Mouse (Mus musculus) kidney, adult 2 months (tissue): ENCODE data around the gene Prkar2a. TPM values are rescaled to one million over a fixed set of nuclear protein-coding genes. Genes with fewer than 3 reads are reported as not detected.

Experiments used
- DNase-seq: peaks from one replicate; pipeline ENCODE4 v3.0.0; 2021
- H3K27ac ChIP-seq: fragments of 200-500 bp; 2 replicates; pipeline ENCODE4 v1.5.1; 2012; ENCODE audit warnings: low read depth, low read length, control low read depth, inconsistent platforms; ENCODE audit not compliant: insufficient read depth
- H3K27me3 ChIP-seq: fragments of 200-500 bp; replicated peaks from 2 replicates; pipeline ENCODE4 v1.6.1; 2012; ENCODE audit warnings: mild to moderate bottlenecking, moderate library complexity, low read length, inconsistent platforms; ENCODE audit not compliant: control insufficient read depth, insufficient read depth
- H3K36me3 ChIP-seq: fragments of 200-500 bp; 2 replicates; pipeline ENCODE4 v1.6.1; 2012; ENCODE audit warnings: mild to moderate bottlenecking, moderate library complexity, low read length, inconsistent platforms; ENCODE audit not compliant: control insufficient read depth, insufficient read depth
- H3K4me1 ChIP-seq: fragments of 200-500 bp; 2 replicates; pipeline ENCODE4 v1.6.1; 2011; ENCODE audit warnings: low read length; ENCODE audit not compliant: control insufficient read depth, insufficient read depth
- H3K4me3 ChIP-seq: fragments of 200-500 bp; 2 replicates; pipeline ENCODE4 v1.5.1; 2011; ENCODE audit warnings: mild to moderate bottlenecking, low read depth, low read length, control low read depth; ENCODE audit not compliant: insufficient read depth
- CTCF ChIP-seq: fragments of 200-500 bp; conservative IDR thresholded peaks from 2 replicates; pipeline ENCODE4 v1.5.1; 2011; ENCODE audit warnings: low read depth, mild to moderate bottlenecking, control low read depth, low read length, moderate library complexity, mixed read lengths; ENCODE audit not compliant: insufficient read depth, insufficient read length
- POLR2A ChIP-seq: fragments of 200-500 bp; IDR thresholded peaks from one replicate; pipeline ENCODE4 v1.6.1; 2011; ENCODE audit warnings: low read depth, low read length, control low read depth
- WGBS: fragments of 180-500 bp; shearing (Covaris S2); methylation state at CpG from one replicate; pipeline ENCODE4 v1.1.7; 2018; 5-methylcytosine and 5-hydroxymethylcytosine counted together
- polyA plus RNA-seq: library from polyadenylated mRNA; depleted of rRNA; stranded (reverse); fragments of >200 nt; gene quantifications from 2 replicates; pipeline ENCODE4 v1.2.3, GENCODE M21; 2012

Prkar2a gene
- polyA plus RNA-seq, 1 experiment, result 19.0 TPM

DNA sequence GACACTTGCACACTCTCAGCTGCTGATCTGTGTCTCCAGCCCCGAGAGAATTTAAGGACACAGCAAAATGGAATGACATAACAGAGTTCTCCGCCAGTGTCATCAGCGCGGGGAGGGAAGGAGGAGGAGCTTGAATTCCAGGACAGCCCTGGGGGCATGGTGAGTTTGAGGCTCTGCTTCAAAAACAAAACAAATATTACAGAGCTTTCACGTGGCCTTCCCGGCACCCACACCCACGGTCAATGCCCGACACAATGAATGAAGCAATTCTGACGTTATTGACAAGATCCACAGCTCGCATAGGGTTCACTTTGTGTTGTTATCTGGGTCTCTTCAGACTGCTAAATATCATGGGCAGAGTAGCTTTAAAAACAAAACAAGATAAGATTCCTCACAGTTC is 75.9 kb downstream of the Prkar2a start:
- H3K36me3 ChIP-seq, result no peaks in the 10 kb centered on the region
- WGBS, result 75% methylated on average over 10 of the region's 10 CpGs
- no peak for DNase-seq

GRCm38 (mm10) chr9:108776614-108777013 is 87.5 kb downstream of the Prkar2a start:
- Histone ChIP-seq H3K27me3 (no peaks in the 10 kb centered on the region), H3K4me1 (peaks cover 3% of the 10 kb centered on the region; the same call in 1 of the 2 replicates)
- 85% methylated on average over 4 of the region's 4 CpGs for WGBS

More for the DNA sequence above, 75.9 kb downstream of the Prkar2a start:
- Histone ChIP-seq H3K27me3 (no peaks in the 10 kb centered on the region), H3K27ac (no peak overlapping the region), H3K4me3 (no peak overlapping the region), H3K4me1 (no peaks in the 10 kb centered on the region)
- TF ChIP-seq POLR2A (no peak), CTCF (no peak)

DNA sequence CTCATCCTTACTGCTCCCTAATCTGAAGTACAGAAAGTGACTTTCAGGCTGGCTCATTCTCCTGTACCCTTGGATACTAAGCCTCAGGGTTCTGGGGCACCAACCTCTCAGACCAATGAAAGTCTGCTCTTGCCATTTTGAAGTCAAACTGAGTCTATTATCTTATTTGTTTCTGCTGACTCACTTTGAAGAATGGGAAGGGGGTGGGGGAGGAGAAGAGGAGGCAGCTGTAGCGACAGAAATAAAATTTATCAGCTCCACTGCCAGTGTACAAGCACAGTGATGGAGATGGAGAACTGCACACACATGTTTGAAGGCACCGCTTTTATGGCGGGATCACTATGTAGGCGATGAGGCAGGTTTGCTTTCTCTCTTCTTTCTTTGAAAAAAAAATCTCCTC is 88.2 kb downstream of the Prkar2a start:
- no peaks in the 10 kb centered on the region for H3K27me3 ChIP-seq
- no peak for DNase-seq
- H3K27ac ChIP-seq, result no peak overlapping the region
- no peaks in the 10 kb centered on the region for H3K36me3 ChIP-seq
- TF ChIP-seq CTCF (no peak), POLR2A (no peak)
- no peak overlapping the region for H3K4me3 ChIP-seq
- WGBS, result 85% methylated on average over 4 of the region's 4 CpGs
- peaks cover 7% of the 10 kb centered on the region for H3K4me1 ChIP-seq

More at GRCm38 (mm10) chr9:108776614-108777013, 87.5 kb downstream of the Prkar2a start:
- Histone ChIP-seq H3K4me3 (no peak overlapping the region), H3K36me3 (no peaks in the 10 kb centered on the region), H3K27ac (no peak overlapping the region)
- no peak for DNase-seq
- TF ChIP-seq POLR2A, result no peak
- no peak for TF ChIP-seq CTCF

DNA sequence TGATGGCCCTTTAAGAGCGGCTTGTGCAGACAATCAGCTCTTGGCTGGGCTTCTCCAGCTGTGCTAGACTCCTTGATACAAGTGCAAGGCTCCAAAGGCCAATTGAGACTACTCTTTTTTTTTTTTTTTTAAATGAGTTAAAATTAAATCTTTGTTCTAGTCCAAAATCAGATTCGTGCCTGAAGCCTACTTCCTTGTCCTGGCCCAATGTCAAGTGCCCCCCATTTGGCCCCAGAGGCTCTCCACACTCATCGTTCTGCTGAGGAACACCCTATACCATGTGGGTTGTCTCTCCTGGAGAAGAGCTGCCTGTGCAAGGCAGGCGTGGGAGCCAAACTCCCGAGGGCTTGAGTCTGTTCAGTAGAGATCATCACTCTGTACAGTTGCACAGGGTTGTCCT is 91.8 kb downstream of the Prkar2a start:
- 37% methylated on average over 5 of the region's 5 CpGs for WGBS
- TF ChIP-seq CTCF, result no peak
- no peak for TF ChIP-seq POLR2A
- H3K27ac ChIP-seq, result peak overlapping the region; percentile 21

GRCm38 (mm10) chr9:108781891-108782290 is 92.8 kb downstream of the Prkar2a start:
- no peak overlapping the region for H3K27ac ChIP-seq
- WGBS, result 53% methylated on average over 4 of the region's 4 CpGs
- peaks cover 28% of the 10 kb centered on the region for H3K4me1 ChIP-seq
- H3K36me3 ChIP-seq, result no peaks in the 10 kb centered on the region
- H3K4me3 ChIP-seq, result no peak overlapping the region
- no peak for DNase-seq
- no peak for TF ChIP-seq CTCF
- no peak for TF ChIP-seq POLR2A
- no peaks in the 10 kb centered on the region for H3K27me3 ChIP-seq

More for the DNA sequence above, 91.8 kb downstream of the Prkar2a start:
- Histone ChIP-seq H3K4me3 (no peak overlapping the region), H3K4me1 (peaks cover 20% of the 10 kb centered on the region), H3K27me3 (no peaks in the 10 kb centered on the region), H3K36me3 (no peaks in the 10 kb centered on the region)
- peak; percentile 77 for DNase-seq

- no peak for DNase-seq
- TF ChIP-seq POLR2A (no peak), CTCF (no peak)
- Histone ChIP-seq H3K27ac (no peak overlapping the region), H3K4me1 (peaks cover 38% of the 10 kb centered on the region), H3K4me3 (peak overlapping the region; percentile 44), H3K27me3 (no peaks in the 10 kb centered on the region), H3K36me3 (no peaks in the 10 kb centered on the region)
- WGBS, result 24% methylated on average over 9 of the region's 9 CpGs
These were observed 93.9 kb downstream of the Prkar2a start for GRCm38 (mm10) chr9:108782836-108783547.

GRCm38 (mm10) chr9:108783548-108784463 is 94.7 kb downstream of the Prkar2a start, which contains the start of gene Ip6k2:
TSS of gene Ip6k2 (plus strand) at chr9:108783796.
- under 1% methylated on average over 56 of the region's 56 CpGs for whole genome bisulfite sequencing
- Histone ChIP-seq H3K4me1 (peaks cover 46% of the 10 kb centered on the region), H3K36me3 (no peaks in the 10 kb centered on the region), H3K4me3 (peak within 1 kb of the TSS; percentile 100), H3K27ac (peak within 1 kb of the TSS; percentile 87), H3K27me3 (no peaks in the 10 kb centered on the region)
- DNase-seq, result peak; percentile 98
- peak; percentile 29 for TF ChIP-seq POLR2A
- TF ChIP-seq CTCF, result 0 out of 2 replicates have a peak, but pooled peaks have one; percentile 0
